Mouse (Mus musculus) hindbrain, embryonic 14.5 days (tissue): ENCODE data around the gene Sgta. TPM values are rescaled to one million over a fixed set of nuclear protein-coding genes. Genes with fewer than 3 reads are reported as not detected.

Experiments used
- ATAC-seq: fragments of 200-750 bp; cut with Nextera tagmentation; 2 replicates; pipeline ENCODE4 v1.8.0; 2017; ENCODE audit warnings: moderate number of reproducible peaks, mild to moderate bottlenecking, moderate TSS enrichment, moderate library complexity; ENCODE audit not compliant: low FRiP score
- DNase-seq: peaks from one replicate; pipeline ENCODE4 v3.0.0-alpha.2; 2015; ENCODE audit warnings: low spot score
- H3K27ac ChIP-seq: fragments of 300-500 bp; sonication (generic); 2 replicates; pipeline ENCODE4 v1.5.1; 2014; ENCODE audit warnings: mild to moderate bottlenecking, moderate library complexity
- H3K27me3 ChIP-seq: fragments of 300-500 bp; sonication (generic); 2 replicates; pipeline ENCODE4 v1.6.1; 2014; ENCODE audit warnings: mild to moderate bottlenecking, low read length, mixed read lengths; ENCODE audit not compliant: control insufficient read depth, insufficient read depth
- H3K36me3 ChIP-seq: fragments of 300-500 bp; sonication (generic); replicated peaks from 2 replicates; pipeline ENCODE4 v1.6.1; 2014; ENCODE audit not compliant: control insufficient read depth, insufficient read depth
- H3K4me1 ChIP-seq: fragments of 300-500 bp; sonication (generic); replicated peaks from 2 replicates; pipeline ENCODE4 v1.6.1; 2014; ENCODE audit warnings: antibody characterized with exemption, low read length, mixed read lengths; ENCODE audit not compliant: control insufficient read depth, insufficient read depth
- H3K4me2 ChIP-seq: fragments of 300-500 bp; sonication (generic); replicated peaks from 2 replicates; pipeline ENCODE4 v1.6.1; 2014; ENCODE audit warnings: mild to moderate bottlenecking, moderate library complexity
- H3K4me3 ChIP-seq: fragments of 300-500 bp; sonication (generic); replicated peaks from 2 replicates; pipeline ENCODE4 v1.5.1; 2014; ENCODE audit warnings: mild to moderate bottlenecking, low read length
- H3K9ac ChIP-seq: fragments of 300-500 bp; sonication (generic); 2 replicates; pipeline ENCODE4 v1.6.1; 2014
- H3K9me3 ChIP-seq: fragments of 300-500 bp; sonication (generic); 2 replicates; pipeline ENCODE4 v1.6.1; 2016; ENCODE audit warnings: low read length; ENCODE audit not compliant: control insufficient read depth
- WGBS: fragments of 180-500 bp; shearing (Covaris S2); extraction: QIAGEN DNeasy Blood & Tissue Kit; methylation state at CpG from one replicate; pipeline ENCODE4 v1.1.7; 2014; 5-methylcytosine and 5-hydroxymethylcytosine counted together
- polyA plus RNA-seq: library from polyadenylated mRNA; unstranded; fragments of >200 nt; fragmentation: Nextera tagmentation; extraction: Ambion mirVana; gene quantifications from 2 replicates; pipeline ENCODE4 v1.2.1, GENCODE M21; 2014

The Sgta gene
- polyA plus RNA-seq, 1 experiment from 2014 or later = 260 TPM

DNA sequence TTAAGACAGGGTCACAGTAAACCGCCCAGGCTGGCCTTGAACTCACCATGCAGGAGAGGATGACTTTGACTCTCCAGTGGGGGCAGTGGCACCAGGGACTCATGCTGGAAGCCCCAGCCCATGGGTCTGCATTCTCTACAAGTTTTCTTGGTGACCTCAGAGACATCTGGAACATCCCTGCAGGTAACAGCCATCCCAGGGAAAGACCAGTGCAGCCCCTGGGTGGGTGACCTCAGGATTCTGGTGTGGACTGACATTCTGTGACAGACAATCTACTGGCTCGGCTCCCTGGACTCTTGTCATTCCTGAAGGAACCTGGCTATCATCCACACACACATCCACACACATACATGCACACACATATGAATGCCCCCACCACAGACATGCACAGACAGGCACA, 44.3 kb downstream of the Sgta start:
- DNase-seq = no peak

DNA sequence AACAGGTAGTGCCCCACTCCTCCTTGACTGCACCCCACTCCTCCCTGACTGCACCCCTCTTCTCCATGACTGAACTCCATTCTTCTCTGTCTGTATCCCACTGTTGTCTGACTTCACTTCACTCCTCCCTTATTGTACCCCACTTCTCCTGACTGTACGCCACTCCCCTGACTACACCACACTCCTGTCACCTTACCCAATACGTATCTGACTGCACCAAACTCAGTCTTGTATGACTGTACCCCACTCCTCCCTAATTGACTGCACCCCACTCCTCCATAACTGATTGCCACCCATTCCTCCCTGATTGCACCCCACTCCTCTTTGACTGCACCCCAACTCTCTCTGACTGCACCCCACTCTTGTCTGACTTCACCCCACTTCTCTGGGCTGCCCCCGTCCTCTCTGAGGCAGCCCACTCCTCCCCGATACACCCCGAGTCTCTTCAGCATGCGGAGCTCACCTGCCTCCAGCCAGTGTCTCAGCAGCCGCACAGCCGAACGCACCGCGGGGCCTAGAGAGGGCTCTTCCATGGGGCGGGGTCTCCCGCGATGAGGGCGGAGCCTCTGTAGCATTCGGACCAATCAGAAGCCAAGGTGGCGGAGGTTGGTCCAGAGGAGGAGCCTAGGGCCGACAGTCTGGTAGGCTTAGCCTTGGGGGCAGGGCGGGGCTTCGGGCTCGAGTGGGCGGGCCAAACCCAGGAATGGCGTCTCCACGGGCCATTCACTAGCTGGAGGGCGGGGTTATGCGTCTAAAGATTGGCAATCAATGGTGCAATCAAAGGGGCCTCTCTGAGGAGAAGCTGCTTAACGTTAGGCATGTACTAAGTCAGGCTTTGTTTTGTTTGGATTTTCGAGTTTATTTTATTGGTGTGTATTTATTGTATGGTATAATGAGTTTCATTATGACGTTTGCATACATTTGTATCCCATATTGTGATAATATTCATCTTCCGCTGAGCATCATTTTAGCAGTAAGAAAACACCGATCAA, 45.3 kb downstream of the Sgta start, which contains the start of gene Gng7:
Gene Gng7, minus strand, starts transcription at position 553 of the 992 bp plus-strand sequence.
- Histone ChIP-seq H3K9ac (peak within 1 kb of the TSS; percentile 47), H3K27me3 (no peaks in the 10 kb centered on the region), H3K4me2 (peak within 1 kb of the TSS; percentile 61), H3K36me3 (no peaks in the 10 kb centered on the region), H3K4me3 (peak within 1 kb of the TSS; percentile 38), H3K27ac (no peak within 1 kb of the TSS), H3K9me3 (no peaks in the 10 kb centered on the region), H3K4me1 (0 out of 2 replicates have a peak, but pooled peaks cover 6% of the 10 kb centered on the region)
- ATAC-seq = peak; percentile 97
- DNase-seq = peak; percentile 95
- 9% methylated on average over 31 of the region's 31 CpGs for whole genome bisulfite sequencing

More for the DNA sequence above, 44.3 kb downstream of the Sgta start:
- Histone ChIP-seq H3K4me3 (no peak overlapping the region), H3K4me1 (0 out of 2 replicates have a peak, but pooled peaks cover 6% of the 10 kb centered on the region), H3K36me3 (peaks cover 3% of the 10 kb centered on the region; the same call in 1 of the 2 replicates), H3K9ac (no peak overlapping the region), H3K27me3 (no peaks in the 10 kb centered on the region), H3K27ac (no peak overlapping the region), H3K4me2 (no peak overlapping the region), H3K9me3 (no peaks in the 10 kb centered on the region)
- no peak for ATAC-seq
- 91% methylated on average over 2 of the region's 2 CpGs for WGBS

GRCm38 (mm10) chr10:81010851-81011250, 49.1 kb downstream of the Sgta start:
- Histone ChIP-seq H3K4me3 (no peak overlapping the region), H3K4me2 (no peak overlapping the region), H3K27ac (no peak overlapping the region), H3K4me1 (0 out of 2 replicates have a peak, but pooled peaks cover 6% of the 10 kb centered on the region), H3K27me3 (no peaks in the 10 kb centered on the region), H3K36me3 (no peaks in the 10 kb centered on the region), H3K9me3 (no peaks in the 10 kb centered on the region), H3K9ac (no peak overlapping the region)
- 62% methylated on average over 6 of the region's 6 CpGs for WGBS
- ATAC-seq (no peak), DNase-seq (no peak)

DNA sequence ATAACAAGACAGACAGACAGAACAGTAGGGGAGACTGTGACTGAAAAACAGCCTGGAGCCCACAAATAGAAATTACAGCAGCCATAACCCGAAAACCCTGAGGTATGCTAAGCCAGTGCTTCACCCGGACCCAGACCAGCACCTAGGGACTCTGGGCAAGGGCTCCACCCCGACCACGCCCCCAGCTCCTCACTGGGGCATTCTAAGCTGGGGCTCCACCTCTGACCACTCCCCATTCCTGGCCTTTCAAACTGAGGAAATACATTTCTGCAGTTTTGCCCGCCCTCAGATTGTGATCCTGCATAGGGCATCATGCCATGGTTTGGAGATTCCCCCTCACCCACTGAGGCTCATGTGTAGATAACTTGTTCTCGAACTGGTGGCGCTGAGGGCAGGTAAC, 52.7 kb downstream of the Sgta start:
- ATAC-seq (no peak), DNase-seq (no peak)
- Histone ChIP-seq H3K9me3 (no peaks in the 10 kb centered on the region), H3K4me3 (no peak overlapping the region), H3K27me3 (no peaks in the 10 kb centered on the region), H3K4me1 (no peaks in the 10 kb centered on the region), H3K27ac (no peak overlapping the region), H3K36me3 (no peaks in the 10 kb centered on the region), H3K9ac (no peak overlapping the region), H3K4me2 (no peak overlapping the region)
- WGBS = 45% methylated on average over 7 of the region's 7 CpGs

DNA sequence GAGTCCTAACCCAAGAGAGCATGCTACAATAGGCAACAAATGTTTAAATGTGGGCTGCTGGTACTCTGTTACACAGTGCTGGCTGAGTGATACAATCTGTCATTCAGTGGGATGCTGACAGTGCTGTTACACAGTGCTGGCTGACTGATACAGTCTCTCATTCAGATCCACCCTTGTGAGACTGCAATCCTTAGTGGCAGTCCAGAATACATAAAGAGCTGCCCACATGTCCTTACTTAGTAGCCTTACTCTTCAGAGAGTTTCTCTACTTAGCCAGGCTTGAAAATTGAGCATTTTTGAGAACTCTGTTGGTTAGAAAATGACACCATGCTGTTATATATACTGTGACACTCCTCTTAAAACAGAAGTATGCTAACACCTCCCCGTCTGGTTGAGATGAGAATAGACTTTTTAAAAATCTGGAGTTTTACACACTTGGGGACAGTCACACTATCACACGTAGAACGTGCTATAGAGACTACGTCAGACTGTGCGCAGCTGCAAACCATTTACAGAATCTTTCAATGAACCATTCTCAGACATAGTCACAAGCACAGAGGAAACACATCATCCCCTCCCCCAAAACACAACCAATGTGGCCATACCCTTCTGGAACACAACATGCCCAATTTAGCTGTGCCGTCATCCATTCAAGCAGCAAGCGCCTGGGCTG, 53.8 kb downstream of the Sgta start:
- no peak overlapping the region for H3K9ac ChIP-seq
- WGBS = 91% methylated on average over 7 of the region's 7 CpGs
- H3K36me3 ChIP-seq = no peaks in the 10 kb centered on the region
- no peaks in the 10 kb centered on the region for H3K27me3 ChIP-seq
- peaks cover 3% of the 10 kb centered on the region for H3K4me1 ChIP-seq
- no peaks in the 10 kb centered on the region for H3K9me3 ChIP-seq
- H3K4me2 ChIP-seq = no peak overlapping the region
- ATAC-seq (no peak), DNase-seq (no peak)
- H3K4me3 ChIP-seq = no peak overlapping the region
- no peak overlapping the region for H3K27ac ChIP-seq

DNA sequence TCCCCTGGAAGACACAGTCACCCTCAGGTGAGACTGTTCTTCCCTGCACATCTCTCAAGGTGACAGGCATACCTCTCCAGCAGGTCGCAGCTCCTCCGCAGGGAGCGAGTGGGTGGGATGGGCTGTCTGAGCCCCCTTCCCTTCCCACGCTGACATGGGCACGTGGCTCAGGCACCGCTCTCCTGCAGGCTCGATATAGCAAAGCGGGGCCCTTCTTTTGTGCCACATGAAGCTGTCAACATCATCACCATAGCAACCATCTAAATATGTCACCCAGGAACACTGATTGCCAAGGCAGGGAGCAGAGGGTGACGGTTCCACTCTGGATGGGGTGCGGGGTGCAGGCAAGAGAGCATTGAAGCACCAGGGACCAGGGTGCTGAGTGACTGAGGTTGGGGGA, 58.8 kb downstream of the Sgta start:
- Histone ChIP-seq H3K27ac (no peak overlapping the region), H3K4me1 (peaks cover 17% of the 10 kb centered on the region), H3K4me2 (no peak overlapping the region), H3K9me3 (no peaks in the 10 kb centered on the region), H3K36me3 (no peaks in the 10 kb centered on the region), H3K9ac (peak overlapping the region; percentile 34), H3K27me3 (no peaks in the 10 kb centered on the region), H3K4me3 (no peak overlapping the region)
- DNase-seq (no peak), ATAC-seq (peak; percentile 18; the same call in 1 of the 2 replicates)
- 27% methylated on average over 10 of the region's 10 CpGs for WGBS

- H3K27me3 ChIP-seq = no peaks in the 10 kb centered on the region
- no peak for ATAC-seq
- H3K4me3 ChIP-seq = no peak overlapping the region
- H3K4me2 ChIP-seq = no peak overlapping the region
- H3K9me3 ChIP-seq = no peaks in the 10 kb centered on the region
- H3K9ac ChIP-seq = peak overlapping the region; percentile 34
- H3K27ac ChIP-seq = no peak overlapping the region
- no peaks in the 10 kb centered on the region for H3K36me3 ChIP-seq
- peaks cover 17% of the 10 kb centered on the region for H3K4me1 ChIP-seq
- no peak for DNase-seq
- WGBS = 47% methylated on average over 28 of the region's 28 CpGs
Observed at GRCm38 (mm10) chr10:81000197-81001062, 59.6 kb downstream of the Sgta start.

- Histone ChIP-seq H3K9me3 (no peaks in the 10 kb centered on the region), H3K36me3 (no peaks in the 10 kb centered on the region), H3K27ac (no peak overlapping the region), H3K9ac (no peak overlapping the region; the same call in 1 of the 2 replicates), H3K27me3 (no peaks in the 10 kb centered on the region), H3K4me3 (0 out of 2 replicates have a peak overlapping the region, but pooled peaks have one; percentile 14), H3K4me1 (peaks cover 17% of the 10 kb centered on the region), H3K4me2 (peak overlapping the region; percentile 39)
- 32% methylated on average over 37 of the region's 37 CpGs for WGBS
- ATAC-seq = peak; percentile 69
- DNase-seq = peak; percentile 89
Observed at GRCm38 (mm10) chr10:80999362-81000196, 60.4 kb downstream of the Sgta start.
